Mouse (Mus musculus) intestine, postnatal 0 days (tissue): Measurements from ENCODE around the gene Ppp4r1. TPM values are rescaled to one million over a fixed set of nuclear protein-coding genes. Genes with fewer than 3 reads are reported as not detected.
A peak's percentile ranks its signal among the peaks of the same experiment; 100 is the strongest.

Experiments used
- ATAC-seq: fragments of 200-750 bp; cut with Nextera tagmentation; 2 replicates; pipeline ENCODE4 v1.8.0; 2017; ENCODE audit warnings: mild to moderate bottlenecking, moderate TSS enrichment, moderate library complexity
- H3K27ac ChIP-seq: fragments of 300-500 bp; sonication (generic); 2 replicates; pipeline ENCODE4 v1.5.1; 2014; ENCODE audit warnings: mild to moderate bottlenecking, low read depth, low read length, moderate library complexity
- H3K27me3 ChIP-seq: fragments of 300-500 bp; sonication (generic); replicated peaks from 2 replicates; pipeline ENCODE4 v1.6.1; 2014; ENCODE audit warnings: low read length, mixed read lengths; ENCODE audit not compliant: control insufficient read depth, insufficient read depth
- H3K36me3 ChIP-seq: fragments of 300-500 bp; sonication (generic); 2 replicates; pipeline ENCODE4 v1.6.1; 2014; ENCODE audit warnings: mild to moderate bottlenecking, moderate library complexity; ENCODE audit not compliant: control insufficient read depth, insufficient read depth
- H3K4me1 ChIP-seq: fragments of 300-500 bp; sonication (generic); replicated peaks from 2 replicates; pipeline ENCODE4 v1.6.1; 2014; ENCODE audit warnings: antibody characterized with exemption, low read length, mixed read lengths; ENCODE audit not compliant: control insufficient read depth, insufficient read depth
- H3K4me2 ChIP-seq: fragments of 300-500 bp; sonication (generic); replicated peaks from 2 replicates; pipeline ENCODE4 v1.6.1; 2014; ENCODE audit warnings: low read depth, mild to moderate bottlenecking, moderate library complexity
- H3K4me3 ChIP-seq: fragments of 300-500 bp; sonication (generic); 2 replicates; pipeline ENCODE4 v1.5.1; 2014; ENCODE audit warnings: low read depth, low read length
- H3K9ac ChIP-seq: fragments of 300-500 bp; sonication (generic); 2 replicates; pipeline ENCODE4 v1.6.1; 2014; ENCODE audit warnings: mild to moderate bottlenecking, low read depth, low read length
- H3K9me3 ChIP-seq: fragments of 300-500 bp; sonication (generic); 2 replicates; pipeline ENCODE4 v1.6.1; 2016; ENCODE audit warnings: mixed run types; ENCODE audit not compliant: control insufficient read depth
- CTCF ChIP-seq: sonication (generic); IDR thresholded peaks from 2 replicates; pipeline ENCODE4 v1.5.1; 2016; ENCODE audit warnings: low read depth, mild to moderate bottlenecking, control low read depth, antibody characterized with exemption, moderate library complexity
- WGBS: fragments of 180-500 bp; shearing (Covaris S2); extraction: QIAGEN DNeasy Blood & Tissue Kit; methylation state at CpG from one replicate; pipeline ENCODE4 v1.1.7; 2014; 5-methylcytosine and 5-hydroxymethylcytosine counted together
- polyA plus RNA-seq: library from polyadenylated mRNA; unstranded; fragments of >200 nt; fragmentation: Nextera tagmentation; extraction: Ambion mirVana; gene quantifications from 2 replicates; pipeline ENCODE4 v1.2.1, GENCODE M21; 2015

Ppp4r1 gene
- polyA plus RNA-seq, 1 experiment from 2014 or later, result 28.7 TPM

GRCm38 (mm10) chr17:65749803-65750202, 32.6 kb upstream of the Ppp4r1 start:
- TF ChIP-seq CTCF, result no peak
- no peaks in the 10 kb centered on the region for H3K27me3 ChIP-seq
- ATAC-seq, result no peak
- 89% methylated on average over 7 of the region's 7 CpGs for WGBS
- no peak overlapping the region for H3K9ac ChIP-seq
- H3K4me3 ChIP-seq, result no peak overlapping the region
- no peaks in the 10 kb centered on the region for H3K9me3 ChIP-seq
- no peaks in the 10 kb centered on the region; the same call in 1 of the 2 replicates for H3K36me3 ChIP-seq
- H3K4me2 ChIP-seq, result no peak overlapping the region
- no peak overlapping the region for H3K27ac ChIP-seq
- no peaks in the 10 kb centered on the region for H3K4me1 ChIP-seq

- Histone ChIP-seq H3K27me3 (no peaks in the 10 kb centered on the region), H3K4me3 (no peak overlapping the region), H3K9ac (no peak overlapping the region), H3K4me2 (no peak overlapping the region), H3K36me3 (no peaks in the 10 kb centered on the region), H3K9me3 (no peaks in the 10 kb centered on the region), H3K27ac (no peak overlapping the region), H3K4me1 (no peaks in the 10 kb centered on the region)
- peak; percentile 59 for TF ChIP-seq CTCF
- no peak for ATAC-seq
These were observed 32.1 kb upstream of the Ppp4r1 start for GRCm38 (mm10) chr17:65750301-65750700.

GRCm38 (mm10) chr17:65753130-65753529, 29.2 kb upstream of the Ppp4r1 start:
- Histone ChIP-seq H3K36me3 (no peaks in the 10 kb centered on the region), H3K27me3 (no peaks in the 10 kb centered on the region), H3K4me2 (no peak overlapping the region), H3K9me3 (no peaks in the 10 kb centered on the region), H3K9ac (no peak overlapping the region), H3K4me3 (no peak overlapping the region), H3K4me1 (no peaks in the 10 kb centered on the region), H3K27ac (no peak overlapping the region)
- no peak for TF ChIP-seq CTCF
- 92% methylated on average over 6 of the region's 6 CpGs for WGBS
- no peak for ATAC-seq

- no peak overlapping the region for H3K4me3 ChIP-seq
- no peak for ATAC-seq
- no peak overlapping the region for H3K27ac ChIP-seq
- H3K27me3 ChIP-seq, result no peaks in the 10 kb centered on the region
- no peak overlapping the region for H3K9ac ChIP-seq
- TF ChIP-seq CTCF, result no peak
- no peaks in the 10 kb centered on the region for H3K36me3 ChIP-seq
- H3K9me3 ChIP-seq, result no peaks in the 10 kb centered on the region
- no peak overlapping the region for H3K4me2 ChIP-seq
- no peaks in the 10 kb centered on the region for H3K4me1 ChIP-seq
- WGBS, result 96% methylated on average over 3 of the region's 3 CpGs
These were observed 26.5 kb upstream of the Ppp4r1 start for GRCm38 (mm10) chr17:65755857-65756256.

- H3K27me3 ChIP-seq, result no peaks in the 10 kb centered on the region
- ATAC-seq, result no peak
- no peak overlapping the region for H3K27ac ChIP-seq
- 79% methylated on average over 6 of the region's 6 CpGs for WGBS
- H3K36me3 ChIP-seq, result no peaks in the 10 kb centered on the region
- no peak overlapping the region for H3K4me2 ChIP-seq
- no peaks in the 10 kb centered on the region for H3K9me3 ChIP-seq
- H3K9ac ChIP-seq, result no peak overlapping the region
- no peak overlapping the region for H3K4me3 ChIP-seq
- no peaks in the 10 kb centered on the region for H3K4me1 ChIP-seq
- no peak for TF ChIP-seq CTCF
These were observed 25.2 kb upstream of the Ppp4r1 start for GRCm38 (mm10) chr17:65757150-65757549.

GRCm38 (mm10) chr17:65763221-65763620, 19.2 kb upstream of the Ppp4r1 start:
- Histone ChIP-seq H3K36me3 (no peaks in the 10 kb centered on the region), H3K9me3 (no peaks in the 10 kb centered on the region), H3K4me2 (no peak overlapping the region), H3K27me3 (no peaks in the 10 kb centered on the region), H3K9ac (no peak overlapping the region), H3K4me1 (no peaks in the 10 kb centered on the region), H3K27ac (no peak overlapping the region), H3K4me3 (no peak overlapping the region)
- WGBS, result 92% methylated on average over 14 of the region's 14 CpGs
- no peak for ATAC-seq
- TF ChIP-seq CTCF, result no peak

GRCm38 (mm10) chr17:65768486-65768885, 13.9 kb upstream of the Ppp4r1 start:
- Histone ChIP-seq H3K27ac (no peak overlapping the region), H3K9me3 (no peaks in the 10 kb centered on the region), H3K36me3 (no peaks in the 10 kb centered on the region), H3K27me3 (no peaks in the 10 kb centered on the region), H3K9ac (no peak overlapping the region), H3K4me2 (no peak overlapping the region), H3K4me3 (no peak overlapping the region), H3K4me1 (0 out of 2 replicates have a peak, but pooled peaks cover 2% of the 10 kb centered on the region)
- WGBS, result 60% methylated on average over 5 of the region's 5 CpGs
- ATAC-seq, result no peak
- no peak for TF ChIP-seq CTCF
